19 mouse cellular contexts compared by ENCODE assay signal in the genomic region with DNA sequence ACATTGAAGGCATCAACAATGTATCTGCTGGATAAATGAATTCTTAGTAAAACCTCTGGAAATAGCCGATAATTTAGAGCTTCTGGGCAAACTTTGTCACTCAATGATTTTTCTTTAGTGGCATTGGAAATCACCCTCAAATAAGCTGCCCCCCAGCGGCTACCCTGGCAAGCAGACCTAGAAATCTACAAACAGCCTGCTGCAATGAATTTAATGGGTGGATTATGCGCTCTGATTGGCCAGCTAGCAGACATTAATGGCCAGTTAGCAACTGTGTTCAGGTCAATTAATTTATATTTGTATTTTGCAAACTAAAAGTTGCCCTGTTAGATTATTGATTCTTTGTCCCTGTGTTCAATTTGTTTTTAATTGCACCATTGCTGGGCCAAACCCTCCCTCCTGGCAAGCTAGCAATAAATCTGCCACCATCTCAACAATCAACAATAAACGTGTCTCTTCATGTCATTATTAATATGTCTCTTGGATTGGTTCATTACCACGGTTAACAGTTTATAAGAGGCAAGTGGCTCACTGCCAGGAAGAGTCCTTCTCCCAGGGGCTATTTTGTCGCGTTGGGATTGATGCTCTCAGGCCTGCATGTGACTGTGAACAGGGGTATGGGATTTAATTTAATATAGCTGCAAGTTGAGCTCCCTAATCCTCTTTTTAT.
DNase-seq lines count a peak whose midpoint lies in the region; ATAC-seq lines count a peak whose summit lies in the region.
"Had no signal": no experiment of that assay in that cellular context is flagged by ENCODE, and none has a peak within 500 bp of the region (broad histone marks: within the 10 kb centered on the region; RNA-seq: fewer than 3 reads in every experiment).

No protein-coding gene starts in this region.

- no peaks in the 10 kb centered on the region for H3K27me3 ChIP-seq in forebrain, embryonic 14.5 days (replicated peaks; ENCODE audit: control insufficient read depth, insufficient read depth, low read length)
- H3K27me3 ChIP-seq in forebrain, embryonic 12.5 days, result no peaks in the 10 kb centered on the region
- no peaks in the 10 kb centered on the region for H3K27me3 ChIP-seq in limb, embryonic 11.5 days (ENCODE audit: control insufficient read depth, insufficient read depth, low read length)
- 0 out of 2 replicates have a peak, but pooled peaks cover 10% of the 10 kb centered on the region for H3K27me3 ChIP-seq in limb, embryonic 10.5 days (ENCODE audit: low read depth, poor library complexity, severe bottlenecking)
- H3K27me3 ChIP-seq: heart, embryonic 12.5 days; hindbrain, embryonic 13.5 days; kidney, embryonic 15.5 days; megakaryocyte, embryonic 14.5 days had no signal

- H3K4me3 ChIP-seq in forebrain, embryonic 14.5 days (ENCODE audit: low read depth, low read length), result no peak overlapping the region
- no peak overlapping the region for H3K4me3 ChIP-seq in forebrain, embryonic 12.5 days (replicated peaks)
- H3K4me3 ChIP-seq in limb, embryonic 11.5 days (ENCODE audit: low read depth, low read length), result no peak overlapping the region
- no peak overlapping the region for H3K4me3 ChIP-seq in limb, embryonic 10.5 days
- H3K4me3 ChIP-seq: heart, embryonic 12.5 days; hindbrain, embryonic 13.5 days; kidney, embryonic 15.5 days; megakaryocyte, embryonic 14.5 days had no signal

- H3K4me2 ChIP-seq in forebrain, embryonic 14.5 days (ENCODE audit: low read length), result no peak overlapping the region
- no peak overlapping the region for H3K4me2 ChIP-seq in forebrain, embryonic 12.5 days
- no peak overlapping the region for H3K4me2 ChIP-seq in limb, embryonic 11.5 days (ENCODE audit: low read depth, severe bottlenecking)
- H3K4me2 ChIP-seq: heart, embryonic 12.5 days; hindbrain, embryonic 13.5 days; kidney, embryonic 15.5 days had no signal

- peaks cover under 1% of the 10 kb centered on the region for H3K4me1 ChIP-seq in forebrain, embryonic 14.5 days (ENCODE audit: control insufficient read depth, insufficient read depth, low read length)
- no peaks in the 10 kb centered on the region for H3K4me1 ChIP-seq in forebrain, embryonic 12.5 days
- no peaks in the 10 kb centered on the region for H3K4me1 ChIP-seq in limb, embryonic 11.5 days (ENCODE audit: control insufficient read depth, insufficient read depth, low read length)
- H3K4me1 ChIP-seq in limb, embryonic 10.5 days, result peaks cover 5% of the 10 kb centered on the region
- H3K4me1 ChIP-seq: heart, embryonic 12.5 days; kidney, embryonic 15.5 days; megakaryocyte, embryonic 14.5 days had no signal

- DNase-seq in forebrain, embryonic 14.5 days (ENCODE audit: low spot score), result peak; percentile 75
- DNase-seq in limb, embryonic 11.5 days (ENCODE audit: low spot score), result peak; percentile 32
- DNase-seq in limb, embryonic 10.5 days (ENCODE audit: low spot score), result no peak
- DNase-seq in Muller cell, postnatal 12 days (ENCODE audit: inconsistent ontology term), result peak; percentile 2
- peak; percentile 48 for DNase-seq in forelimb bud, embryonic 11.5 days (ENCODE audit: low read depth, low spot score)
- DNase-seq: cerebellum, adult 8-10 months; gastrocnemius, postnatal 10 days; heart, adult 11 months; heart, postnatal 14 days; kidney, postnatal 4 days; liver, postnatal 0 days; right cerebral cortex, adult 18-20 months had no signal

- H3K27ac ChIP-seq in forebrain, embryonic 14.5 days (ENCODE audit: low read depth, low read length), result no peak overlapping the region
- H3K27ac ChIP-seq in forebrain, embryonic 12.5 days, result no peak overlapping the region
- H3K27ac ChIP-seq in limb, embryonic 11.5 days (replicated peaks; ENCODE audit: low read depth, low read length), result no peak overlapping the region
- H3K27ac ChIP-seq in limb, embryonic 10.5 days, result no peak overlapping the region
- H3K27ac ChIP-seq: hindbrain, embryonic 13.5 days; kidney, embryonic 15.5 days had no signal

- peak; percentile 37; the same call in 1 of the 2 replicates for ATAC-seq in forebrain, embryonic 14.5 days
- no peak for ATAC-seq in forebrain, embryonic 12.5 days (ENCODE audit: low FRiP score)
- ATAC-seq in limb, embryonic 11.5 days (ENCODE audit: insufficient number of reproducible peaks, low FRiP score, low TSS enrichment, low read depth), result no peak
- no peak for ATAC-seq in frontal cortex, adult (ENCODE audit: low TSS enrichment)
- ATAC-seq: intestine, embryonic 16.5 days; liver, postnatal 0 days had no signal

- no peak overlapping the region for H3K9ac ChIP-seq in forebrain, embryonic 14.5 days (ENCODE audit: low read length)
- H3K9ac ChIP-seq in forebrain, embryonic 12.5 days, result no peak overlapping the region
- H3K9ac ChIP-seq in limb, embryonic 11.5 days (ENCODE audit: low read length), result no peak overlapping the region
- H3K9ac ChIP-seq: heart, embryonic 12.5 days; hindbrain, embryonic 13.5 days; kidney, embryonic 15.5 days; liver, postnatal 0 days had no signal

- 34% methylated on average over 7 of the region's 7 CpGs for WGBS in forebrain, embryonic 14.5 days
- WGBS in forebrain, embryonic 12.5 days, result 69% methylated on average over 7 of the region's 7 CpGs
- 22% methylated on average over 7 of the region's 7 CpGs for WGBS in limb, embryonic 11.5 days
- WGBS in limb, embryonic 10.5 days, result 45% methylated on average over 7 of the region's 7 CpGs

- H3K36me3 ChIP-seq in forebrain, embryonic 14.5 days (ENCODE audit: control insufficient read depth, insufficient read depth, low read length), result no peaks in the 10 kb centered on the region
- no peaks in the 10 kb centered on the region for H3K36me3 ChIP-seq in forebrain, embryonic 12.5 days (replicated peaks)
- H3K36me3 ChIP-seq in limb, embryonic 11.5 days (ENCODE audit: control insufficient read depth, insufficient read depth, low read length), result no peaks in the 10 kb centered on the region
- no peaks in the 10 kb centered on the region for H3K36me3 ChIP-seq in limb, embryonic 10.5 days
- H3K36me3 ChIP-seq: heart, embryonic 12.5 days; hindbrain, embryonic 13.5 days; kidney, embryonic 15.5 days had no signal

- H3K9me3 ChIP-seq in forebrain, embryonic 14.5 days (replicated peaks; ENCODE audit: control insufficient read depth, low read length), result no peaks in the 10 kb centered on the region
- H3K9me3 ChIP-seq in forebrain, embryonic 12.5 days, result no peaks in the 10 kb centered on the region
- no peaks in the 10 kb centered on the region for H3K9me3 ChIP-seq in limb, embryonic 11.5 days (ENCODE audit: control insufficient read depth, low read length)
- H3K9me3 ChIP-seq in limb, embryonic 10.5 days (replicated peaks), result no peaks in the 10 kb centered on the region
- H3K9me3 ChIP-seq: heart, embryonic 12.5 days; hindbrain, embryonic 13.5 days; kidney, embryonic 15.5 days; megakaryocyte, embryonic 14.5 days had no signal
